In the genomic region with DNA sequence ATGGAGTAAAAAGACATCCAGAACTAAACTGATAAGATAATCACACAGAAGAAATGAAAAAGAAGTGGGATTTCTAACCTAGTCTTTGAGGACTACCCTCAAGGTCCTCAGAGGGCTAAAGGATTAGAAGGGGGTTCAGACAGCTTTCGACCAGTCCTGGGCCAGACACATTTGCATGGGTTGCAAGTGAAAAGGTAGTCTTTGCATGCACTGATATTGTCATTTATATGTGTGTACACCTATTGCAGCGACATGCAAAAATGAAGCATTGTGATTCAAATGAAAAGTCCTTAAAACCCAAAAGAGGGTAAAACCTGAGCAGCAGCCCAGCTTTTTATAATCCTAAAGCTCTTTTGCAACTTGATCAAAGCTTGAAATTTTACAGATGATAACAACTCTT, we compare ENCODE assay signal across 13 mouse cellular contexts.
"Had no signal": no experiment of that assay in that cellular context is flagged by ENCODE, and none has a peak within 500 bp of the region (broad histone marks: within the 10 kb centered on the region; RNA-seq: fewer than 3 reads in every experiment).

No protein-coding gene starts in this region.

- DNase-seq: lung, adult 18-20 months; lung, embryonic 14.5 days; lung, postnatal 10 days; lung, postnatal 4 days; midbrain, embryonic 14.5 days; retina, postnatal 1 day; right cerebral cortex, adult 18-20 months; right cerebral cortex, postnatal 14 days; right cerebral cortex, postnatal 4 days; spleen, adult 18-20 months; thymus, adult 18-20 months; thymus, postnatal 14 days; thymus, postnatal 36 days had no signal
